Mouse (Mus musculus) layer of hippocampus, adult 18-20 months (tissue): Measurements from ENCODE around the gene Asf1b. TPM values are rescaled to one million over a fixed set of nuclear protein-coding genes. Genes with fewer than 3 reads are reported as not detected.
"Not testable (repeated sequence)": the region's sequence is repeated elsewhere in the genome, so short reads cannot be mapped to it uniquely, and the experiment has no call there.

Experiments
- DNase-seq, 2 experiments: peaks; one replicate each; pipeline ENCODE4 v3.0.0; 2022; ENCODE audit warnings: low spot score in 2 of 2
- total RNA-seq, 2 experiments: library from RNA; stranded (reverse); gene quantifications; 2 replicates each; pipeline ENCODE4 v1.2.3; 2021

Asf1b gene
- total RNA-seq, 2 experiments from 2014 or later: 0.36 to 0.47 TPM

- DNase-seq: no peak
These were observed 1.5 kb downstream of the Asf1b start for GRCm38 (mm10) chr8:83956789-83957188.

GRCm38 (mm10) chr8:83964015-83964765, 8.9 kb downstream of the Asf1b start:
- no peak for DNase-seq

GRCm38 (mm10) chr8:83967701-83968100, 12.4 kb downstream of the Asf1b start:
- DNase-seq: no peak

- DNase-seq: no peak
These were observed 15.8 kb downstream of the Asf1b start for GRCm38 (mm10) chr8:83971121-83971520.

GRCm38 (mm10) chr8:83971661-83972060, 16.4 kb downstream of the Asf1b start:
- DNase-seq: no peak

- DNase-seq: peak; percentile 99
These were observed 17.1 kb downstream of the Asf1b start, which contains the start of gene Prkaca for GRCm38 (mm10) chr8:83972150-83973120. Gene Prkaca, plus strand, starts transcription at chr8:83972993.

- peak in 1 of 2 experiments; percentile 31 for DNase-seq
These were observed 18.1 kb downstream of the Asf1b start for GRCm38 (mm10) chr8:83973161-83974031.

- no peak for DNase-seq
These were observed 19.2 kb downstream of the Asf1b start for GRCm38 (mm10) chr8:83974521-83974920.

- DNase-seq: no peak
These were observed 20.9 kb downstream of the Asf1b start for GRCm38 (mm10) chr8:83976101-83976630.

GRCm38 (mm10) chr8:83976779-83977350, 21.6 kb downstream of the Asf1b start:
- DNase-seq: no peak

GRCm38 (mm10) chr8:83977646-83978045, 22.3 kb downstream of the Asf1b start:
- DNase-seq: no peak

GRCm38 (mm10) chr8:83978200-83978599, 22.9 kb downstream of the Asf1b start:
- DNase-seq: no peak

- no peak for DNase-seq
These were observed 24.9 kb downstream of the Asf1b start for GRCm38 (mm10) chr8:83980250-83980649.

- DNase-seq: no peak
These were observed 25.5 kb downstream of the Asf1b start for GRCm38 (mm10) chr8:83980845-83981244.

GRCm38 (mm10) chr8:83981533-83981932, 26.2 kb downstream of the Asf1b start:
- DNase-seq: no peak

GRCm38 (mm10) chr8:83982449-83982848, 27.1 kb downstream of the Asf1b start:
- no peak for DNase-seq

GRCm38 (mm10) chr8:83983222-83983621, 27.9 kb downstream of the Asf1b start:
- DNase-seq: not testable (repeated sequence)

- DNase-seq: no peak
These were observed 33.9 kb downstream of the Asf1b start for GRCm38 (mm10) chr8:83989243-83989642.

GRCm38 (mm10) chr8:83990170-83990569, 34.9 kb downstream of the Asf1b start:
- no peak for DNase-seq

GRCm38 (mm10) chr8:83992488-83992887, 37.2 kb downstream of the Asf1b start:
- DNase-seq: no peak
